Mouse (Mus musculus) adrenal gland, postnatal 10 days (tissue): ENCODE measurements around the gene Gm26661. TPM values are rescaled to one million over a fixed set of nuclear protein-coding genes. Genes with fewer than 3 reads are reported as not detected.
A peak's percentile ranks its signal among the peaks of the same experiment; 100 is the strongest.

ENCODE experiments used
- DNase-seq: peaks from one replicate; pipeline ENCODE4 v3.0.0; 2021; ENCODE audit warnings: mixed read lengths
- long read RNA-seq, 2 experiments: library from polyadenylated mRNA; stranded (forward); transcript quantifications; one replicate each; pipeline ENCODE4 v2.0.0; 2021
- total RNA-seq, 2 experiments: library from RNA; stranded (reverse); gene quantifications; 2 replicates each; pipeline ENCODE4 v1.2.3; 2021

Gm26661 gene
- total RNA-seq = not detected
- long read RNA-seq, experiment 1 = 0 reads
- long read RNA-seq, experiment 2 = 0 reads

GRCm38 (mm10) chr14:7791532-7792159, at the start of gene Gm26661:
Gene Gm26661 (plus strand): TSS chr14:7791587.
- peak; percentile 80 for DNase-seq

DNA sequence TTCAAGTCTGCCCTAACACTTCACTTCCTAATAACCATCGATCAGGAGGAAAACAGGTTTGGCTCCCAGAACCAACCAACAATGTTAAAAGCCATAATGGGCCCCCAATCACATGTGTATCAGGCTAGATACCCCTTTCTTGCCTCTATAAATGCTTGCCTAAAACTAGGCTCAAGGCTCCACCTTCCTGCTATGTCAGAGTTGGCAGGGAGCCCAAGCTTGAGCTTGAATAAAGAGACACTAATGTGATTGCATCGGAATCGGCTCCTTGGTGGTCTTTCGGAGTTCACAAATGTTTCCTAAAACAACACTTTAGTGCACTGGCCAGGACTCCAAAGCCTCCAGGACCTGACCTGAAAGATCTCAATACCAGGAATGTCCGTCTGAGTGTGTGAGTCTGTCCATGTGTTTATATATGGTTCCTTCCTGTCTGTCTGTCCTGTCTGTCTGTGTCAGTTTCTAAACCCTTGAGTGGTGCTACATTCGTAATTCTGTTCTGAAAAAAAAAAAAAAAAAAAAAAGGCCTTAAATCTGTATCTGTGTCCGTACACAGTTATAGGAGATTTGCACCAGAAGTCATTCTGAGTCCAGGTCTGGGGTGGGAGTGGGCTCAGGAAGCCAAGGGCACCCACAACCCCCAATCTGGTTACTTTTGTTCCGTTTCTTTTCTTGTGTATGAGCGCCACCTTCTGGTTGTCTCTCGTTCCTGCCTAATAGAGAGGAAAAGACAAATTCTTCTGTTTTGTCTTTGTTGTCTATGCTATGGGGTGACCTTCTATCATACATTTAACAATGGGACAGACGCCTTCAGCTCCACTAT, 42.2 kb upstream of the Gm26661 start:
- DNase-seq = peak; percentile 61

DNA sequence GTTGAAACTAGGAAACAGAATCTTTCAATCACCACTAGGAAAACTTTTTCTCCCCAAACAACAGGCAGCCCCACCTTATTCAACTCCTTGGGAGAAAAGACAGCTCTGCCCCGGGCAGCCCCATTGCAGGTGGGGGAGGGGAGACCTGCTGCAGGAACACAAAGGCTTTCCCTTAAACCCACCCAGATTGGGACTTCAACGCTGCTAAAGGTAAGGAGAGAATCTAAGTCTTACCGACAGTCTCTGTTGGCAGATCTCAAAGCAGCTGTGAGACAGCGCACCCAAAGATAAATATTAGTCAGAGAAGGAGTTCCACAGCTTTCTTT, 41.7 kb upstream of the Gm26661 start:
- DNase-seq = peak; percentile 8

- DNase-seq = peak; percentile 90
Measured at GRCm38 (mm10) chr14:7765569-7766314, 25.6 kb upstream of the Gm26661 start.

DNA sequence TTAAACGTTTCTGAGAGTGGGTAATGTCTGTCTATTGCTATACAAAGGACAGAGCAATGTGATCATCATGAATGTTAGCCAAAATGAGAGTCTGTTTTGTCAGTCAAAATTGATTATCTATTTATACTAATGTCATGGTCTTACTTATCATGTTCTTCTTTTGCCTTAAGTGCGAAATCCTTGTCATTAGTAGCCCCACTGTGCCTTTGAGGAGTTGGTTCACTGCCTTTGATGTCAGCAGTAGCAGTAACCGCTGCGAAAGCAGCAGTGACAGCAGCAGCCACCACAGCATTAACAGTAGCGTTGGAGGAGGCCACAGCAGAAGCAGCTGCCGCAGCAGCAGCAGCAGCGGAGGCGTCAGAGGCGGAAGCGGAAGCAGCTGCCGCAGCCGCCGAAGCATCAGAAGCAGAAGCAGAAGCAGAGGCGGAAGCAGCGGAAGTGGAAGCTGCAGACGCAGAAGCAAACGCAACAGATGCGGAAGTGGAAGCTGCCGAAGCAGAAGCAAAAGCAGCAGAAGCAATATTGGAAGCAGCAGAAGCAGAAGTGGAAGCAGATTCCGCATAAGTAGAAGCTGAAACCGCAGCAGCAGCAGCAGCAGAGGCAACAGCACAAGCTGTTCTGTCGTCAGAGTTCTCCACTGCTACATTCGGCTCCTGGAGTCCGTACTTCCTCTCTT, 17.5 kb upstream of the Gm26661 start:
- peak; percentile 52 for DNase-seq

DNA sequence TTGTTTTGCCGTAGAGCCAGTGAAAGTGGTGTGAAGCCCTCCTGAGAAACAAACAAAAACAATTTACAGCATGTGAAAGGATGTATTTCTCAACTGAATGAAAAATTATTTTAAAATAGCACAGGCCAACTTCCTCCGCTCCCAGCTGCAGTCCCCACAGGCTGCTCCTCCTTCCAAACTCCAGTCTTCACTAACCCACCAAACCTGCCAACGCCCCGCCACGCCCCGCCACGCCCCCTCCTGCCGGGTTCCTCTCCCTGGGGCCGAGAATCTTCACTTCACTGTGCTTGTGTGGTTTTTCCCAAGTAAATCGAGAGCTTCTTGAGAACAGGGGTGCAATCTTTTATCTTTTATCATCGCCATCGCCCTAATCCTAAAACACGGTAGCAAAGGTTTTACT, 5.3 kb upstream of the Gm26661 start:
- DNase-seq = no peak

DNA sequence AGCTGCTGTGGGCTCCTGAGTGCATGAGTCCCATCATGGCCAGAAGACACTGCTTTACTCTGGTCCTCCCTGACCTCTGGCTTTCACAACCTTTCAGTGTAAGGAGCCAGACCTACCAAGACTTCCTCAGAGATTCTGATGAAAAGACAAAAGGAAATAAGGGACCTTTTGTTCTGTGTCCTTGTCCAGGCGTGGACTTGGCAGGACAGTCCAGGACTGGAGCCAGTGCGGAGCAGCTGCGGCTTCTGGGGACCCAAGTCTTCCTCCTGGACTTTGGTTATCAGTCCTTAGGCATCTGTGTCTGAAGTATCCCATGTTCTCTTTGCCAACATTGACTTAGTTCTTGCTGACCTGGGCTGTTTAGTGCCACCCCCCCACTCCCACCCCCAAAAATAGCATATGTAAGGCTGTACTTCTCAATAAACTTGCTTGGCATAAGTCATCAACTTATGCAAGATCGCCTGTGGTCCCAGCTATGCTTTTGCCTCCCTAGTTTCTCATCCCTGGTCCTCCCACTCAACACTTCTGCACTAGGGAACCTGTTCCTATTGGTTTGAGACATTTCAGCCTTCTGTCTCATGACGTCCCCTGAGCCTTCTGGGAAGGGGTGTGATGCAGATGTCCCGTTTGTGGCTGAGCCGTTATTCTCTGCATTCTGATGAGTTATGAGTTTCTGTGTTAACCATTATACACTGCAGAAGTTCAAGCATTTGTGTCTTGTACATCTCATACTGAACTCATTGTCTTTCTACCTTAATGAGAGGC, 1.9 kb upstream of the Gm26661 start:
- DNase-seq = no peak

DNA sequence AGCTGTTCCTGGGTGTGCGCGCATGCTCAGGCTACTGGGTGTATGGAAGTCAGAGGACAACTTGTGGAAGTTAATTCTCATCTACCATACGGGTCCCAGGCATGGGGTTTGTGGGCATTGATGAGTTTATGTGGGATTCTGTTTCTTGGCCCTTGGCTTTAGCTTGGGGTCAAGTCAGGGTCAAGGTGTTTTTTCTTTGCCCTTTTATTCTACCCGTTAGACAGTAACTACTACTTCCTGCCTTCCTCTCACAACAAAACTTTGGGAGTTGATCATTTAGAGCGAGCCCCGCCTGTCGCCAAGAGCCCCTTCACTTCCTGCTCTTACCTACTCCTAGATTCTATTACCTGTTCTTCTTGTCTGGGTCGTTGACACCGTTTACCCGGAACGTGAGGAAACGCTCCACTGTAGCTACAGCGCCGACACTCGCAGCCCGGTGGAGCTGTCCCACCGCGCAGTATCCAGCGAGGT, 291 bp upstream of the Gm26661 start:
- no peak for DNase-seq

- DNase-seq = no peak
Measured at GRCm38 (mm10) chr14:7795961-7796360, 4.6 kb downstream of the Gm26661 start.

DNA sequence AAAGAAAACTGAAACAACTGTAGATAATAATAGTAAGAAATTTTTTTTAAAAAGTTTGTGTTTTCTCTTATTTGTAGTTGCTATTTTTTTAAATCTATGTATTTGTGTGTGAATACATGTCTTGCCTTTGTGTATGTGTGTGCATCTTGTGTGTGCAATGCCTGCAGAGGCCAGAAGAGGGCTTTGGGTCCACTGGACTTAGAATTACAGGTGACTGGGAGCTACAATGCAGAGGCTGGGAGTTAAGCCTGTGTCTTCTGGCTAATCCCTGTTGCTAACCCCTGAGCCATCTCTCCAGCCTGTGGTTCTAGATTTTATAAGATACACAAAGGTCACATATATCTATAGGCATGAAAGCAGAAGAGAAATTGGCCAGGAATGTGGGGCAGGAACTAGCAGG, 9.2 kb downstream of the Gm26661 start:
- no peak for DNase-seq

DNA sequence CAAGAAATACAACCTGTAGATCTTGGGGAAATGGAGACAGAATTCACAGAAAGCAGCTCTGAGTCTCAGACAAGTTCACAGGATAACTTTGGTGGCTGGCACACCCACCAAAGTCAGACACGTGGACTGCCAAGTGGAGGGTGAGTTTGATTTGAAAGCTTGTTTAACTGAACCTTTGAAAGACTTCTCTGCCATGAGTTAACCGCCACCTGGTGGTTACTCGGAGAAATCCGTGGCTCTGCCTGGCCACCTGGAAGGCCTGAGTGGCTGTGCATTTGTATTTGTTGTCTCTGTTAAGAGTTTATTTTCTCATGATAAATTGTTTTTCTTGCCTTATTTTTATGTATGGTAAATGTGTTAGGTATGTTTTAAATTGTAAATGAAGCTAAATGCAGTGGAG, 10.4 kb downstream of the Gm26661 start:
- DNase-seq = peak; percentile 66

DNA sequence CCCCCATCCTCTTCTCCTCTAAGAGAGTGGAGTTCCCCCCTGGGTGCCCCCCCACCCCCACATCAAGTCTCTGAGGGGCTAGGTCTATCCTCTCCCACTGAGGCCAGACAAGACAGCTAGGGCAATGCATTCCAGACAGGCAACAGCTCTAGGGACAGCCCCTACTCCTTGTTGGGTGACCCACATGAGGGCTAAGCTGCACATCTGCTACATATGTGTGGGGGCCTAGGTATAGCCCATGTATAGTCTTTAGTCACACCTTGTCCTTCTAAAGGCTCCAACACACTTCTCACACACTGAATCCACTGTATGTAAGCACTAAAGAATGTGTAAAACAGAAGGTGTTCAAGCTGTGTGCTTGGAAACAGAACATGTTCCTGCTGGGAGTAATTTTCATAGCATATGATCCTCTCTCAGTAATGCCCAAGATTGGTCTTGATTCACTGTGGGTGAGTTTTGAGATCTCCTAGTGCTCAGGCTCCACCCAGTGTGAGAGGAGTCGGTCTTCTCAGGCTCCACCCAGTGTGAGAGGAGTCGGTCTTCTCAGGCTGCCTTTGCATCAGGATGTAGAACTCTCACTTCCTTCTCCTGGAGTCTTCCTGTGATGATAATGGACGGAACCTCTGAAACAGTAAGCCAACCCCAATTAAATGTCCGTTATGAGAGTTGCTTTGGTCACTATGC, 12.6 kb downstream of the Gm26661 start:
- DNase-seq = no peak

DNA sequence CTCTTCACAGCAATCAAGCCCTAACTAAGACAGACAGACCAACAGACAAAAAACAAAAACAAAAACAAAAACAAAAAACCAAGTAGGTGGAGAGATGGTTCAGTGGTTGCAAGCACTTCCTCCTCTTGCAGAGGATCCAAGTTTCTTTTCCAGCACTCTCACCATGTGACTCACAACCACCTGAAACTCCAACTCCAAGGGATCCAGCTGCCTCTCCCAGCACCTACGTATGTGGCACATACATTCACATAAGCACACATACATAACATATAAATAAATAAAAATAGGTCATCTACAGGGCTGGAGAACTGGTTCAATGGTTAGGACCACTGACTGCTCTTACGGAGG, 13.1 kb downstream of the Gm26661 start:
- no peak for DNase-seq

- DNase-seq = peak; percentile 56
Measured at GRCm38 (mm10) chr14:7807711-7808110, 16.3 kb downstream of the Gm26661 start.

- no peak for DNase-seq
Measured at GRCm38 (mm10) chr14:7808501-7808981, 17.2 kb downstream of the Gm26661 start.

DNA sequence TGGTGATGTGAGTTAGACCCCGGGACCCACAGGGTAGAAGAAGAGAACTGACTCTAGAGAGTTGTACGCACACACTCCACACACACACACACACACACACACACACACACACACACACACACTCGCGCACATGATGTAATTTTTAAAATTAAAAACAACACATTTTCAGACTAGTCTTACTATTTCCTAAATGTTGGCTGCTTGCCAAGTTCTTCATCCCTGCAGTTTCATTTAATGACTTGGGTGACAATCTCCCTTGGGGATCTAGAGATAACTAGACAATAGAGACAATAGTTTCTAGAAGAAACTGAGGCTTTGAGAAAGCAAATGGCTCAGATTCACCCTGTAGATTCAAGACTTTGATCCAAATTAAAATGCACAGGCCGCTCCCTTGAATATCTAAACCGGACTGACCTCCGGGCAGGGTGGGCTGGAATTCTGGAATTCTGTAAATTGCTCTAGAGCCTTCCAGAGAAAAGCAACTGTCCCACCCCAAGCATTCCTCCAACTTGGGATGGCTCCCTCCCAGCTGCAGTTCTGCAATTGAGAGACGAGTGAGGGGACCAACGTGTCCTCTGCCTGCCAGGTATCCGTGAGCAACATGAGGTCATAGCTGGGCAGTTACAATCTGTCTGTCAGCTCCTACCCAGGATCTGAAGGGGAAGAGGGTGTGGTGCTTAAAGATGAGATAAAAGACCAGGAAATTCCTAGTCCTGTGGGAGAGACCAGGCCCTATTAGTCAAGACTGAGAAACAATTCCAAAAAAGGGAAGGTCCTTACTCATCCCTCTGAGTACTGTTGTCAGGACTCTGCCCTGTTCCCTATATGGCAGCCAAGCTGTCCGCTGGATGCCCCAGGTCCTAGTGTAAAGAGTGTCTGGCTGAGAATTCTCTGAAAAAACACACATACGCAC, 17.9 kb downstream of the Gm26661 start:
- no peak for DNase-seq

- DNase-seq = peak; percentile 99
Measured at GRCm38 (mm10) chr14:7817770-7818462, 26.5 kb downstream of the Gm26661 start, which contains the start of gene Flnb. Gene Flnb (plus strand): TSS chr14:7817957.

DNA sequence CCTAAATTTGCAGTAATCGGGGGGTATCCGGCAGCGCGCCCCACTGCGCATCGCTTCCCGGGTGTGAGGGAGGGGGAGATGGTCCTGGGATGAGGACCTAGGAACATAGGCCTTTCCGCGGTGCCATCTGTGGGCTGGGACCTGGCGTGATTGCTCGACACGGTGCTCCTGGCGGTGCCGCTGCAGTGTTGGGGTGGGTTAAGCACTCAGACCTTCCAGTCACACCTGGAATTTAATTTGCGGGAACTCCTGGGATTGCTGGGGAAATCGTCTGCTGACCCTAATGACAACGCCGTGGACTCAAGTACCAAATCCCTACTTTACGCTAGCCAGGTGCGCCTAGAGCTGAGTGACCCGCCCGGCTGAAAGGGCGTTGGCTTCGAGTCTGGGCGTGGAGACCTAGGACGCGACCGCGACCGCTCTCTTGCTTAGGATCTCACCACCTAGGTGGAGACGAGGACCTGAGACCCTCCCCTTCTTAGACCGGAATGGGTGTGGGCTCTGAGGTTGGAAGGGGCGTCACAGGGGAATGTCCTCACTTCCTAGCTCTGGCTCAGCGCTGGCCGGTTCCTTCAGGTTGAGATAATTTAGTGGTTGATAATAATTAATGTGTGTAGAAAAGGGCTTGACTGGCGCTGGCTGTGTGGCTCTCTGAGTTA, 27.2 kb downstream of the Gm26661 start:
- peak; percentile 31 for DNase-seq

DNA sequence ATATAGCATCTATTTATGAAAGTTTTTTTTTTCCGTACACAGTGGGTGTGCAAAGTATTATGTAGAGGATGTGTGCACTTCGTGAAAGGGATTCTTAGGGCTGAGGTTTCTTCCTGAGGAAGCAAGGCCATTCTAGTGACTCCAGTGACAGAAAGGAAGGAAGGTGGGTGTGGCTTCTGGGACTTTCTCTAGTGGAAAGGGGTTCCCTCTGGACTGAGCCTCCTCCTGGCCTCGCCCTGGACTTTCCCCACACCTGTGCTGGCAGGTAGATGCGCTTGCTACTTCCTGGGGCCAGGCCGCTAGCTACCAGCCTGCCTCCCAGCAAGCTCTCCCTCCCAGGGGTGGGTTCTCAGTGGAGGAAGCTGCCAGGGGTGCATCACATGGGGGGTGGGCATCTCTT, 28.1 kb downstream of the Gm26661 start:
- no peak for DNase-seq
